Mouse (Mus musculus) heart, adult 2 months (tissue): Measurements from ENCODE around the gene Prr3.

Source experiments
- CTCF ChIP-seq: fragments of 200-600 bp; IDR thresholded peaks from 2 replicates; pipeline ENCODE4 v1.8.1; 2022; ENCODE audit warnings: antibody characterized with exemption, mild to moderate bottlenecking, moderate library complexity
- EP300 ChIP-seq: fragments of 200-500 bp; IDR thresholded peaks from 2 replicates; pipeline ENCODE4 v1.6.1; 2011; ENCODE audit warnings: low read depth, low read length, control low read depth; ENCODE audit not compliant: insufficient read depth

DNA sequence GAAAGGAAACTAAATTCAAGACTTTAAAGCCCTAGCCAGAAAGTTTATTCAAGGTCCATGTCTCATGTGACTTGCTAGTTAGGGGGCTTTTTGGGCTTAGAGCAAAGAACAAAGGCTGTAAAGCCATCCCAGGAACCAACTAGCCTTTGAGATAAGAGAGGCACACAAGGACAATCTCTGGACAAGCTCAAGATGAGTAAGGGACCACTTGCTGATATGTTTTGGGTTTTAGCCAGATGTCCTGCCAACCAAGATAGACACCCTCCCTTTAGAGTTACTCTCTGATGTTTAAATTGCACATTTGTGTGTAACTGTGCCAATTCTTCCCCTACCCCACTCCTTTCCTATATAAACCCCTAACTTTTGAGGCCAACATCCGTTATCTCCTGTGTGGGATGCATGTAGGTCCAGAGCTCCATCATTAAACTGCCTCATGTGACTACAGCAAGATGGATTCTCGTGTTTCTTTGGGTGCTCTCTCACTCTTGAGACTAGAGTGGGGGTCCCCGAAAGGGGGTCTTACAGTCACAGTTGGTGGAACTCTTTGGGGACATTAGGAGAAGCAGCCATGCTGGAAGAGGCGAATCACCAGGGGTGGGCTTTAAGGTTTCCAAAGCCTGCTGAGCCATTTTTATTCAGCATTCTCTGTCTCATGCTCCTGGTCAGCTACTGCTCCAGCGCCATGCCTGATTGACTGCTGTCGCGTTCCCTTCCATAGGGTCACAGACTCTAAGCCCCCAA is 49.0 kb upstream of the Prr3 start:
- no peak for TF ChIP-seq CTCF
- TF ChIP-seq EP300, result no peak
